Mouse (Mus musculus) megakaryocyte, embryonic 14.5 days (primary cell): Measurements from ENCODE around the gene Spry2. TPM values are rescaled to one million over a fixed set of nuclear protein-coding genes. Genes with fewer than 3 reads are reported as not detected.

Experiments used
- H3K27me3 ChIP-seq: replicated peaks from 2 replicates; pipeline ENCODE3; 2012; ENCODE audit warnings: inconsistent platforms
- H3K36me3 ChIP-seq: replicated peaks from 2 replicates; pipeline ENCODE3; 2012; ENCODE audit warnings: low read length, inconsistent platforms, mixed read lengths
- H3K4me1 ChIP-seq: 2 replicates; pipeline ENCODE4 v1.6.1; 2012; ENCODE audit warnings: inconsistent platforms
- H3K4me3 ChIP-seq: replicated peaks from 2 replicates; pipeline ENCODE3; 2012; ENCODE audit warnings: moderate library complexity, mild to moderate bottlenecking, inconsistent platforms
- H3K9me3 ChIP-seq: 2 replicates; pipeline ENCODE4 v1.6.1; 2012; ENCODE audit warnings: inconsistent platforms
- FLI1 ChIP-seq: IDR thresholded peaks from 2 replicates; pipeline ENCODE4 v1.6.1; 2012; ENCODE audit warnings: low read length, inconsistent platforms, mixed read lengths
- GATA1 ChIP-seq: IDR thresholded peaks from 3 replicates; pipeline ENCODE4 v1.6.1; 2012; ENCODE audit warnings: mixed read lengths, low read length, inconsistent platforms, borderline replicate concordance
- polyA plus RNA-seq: library from polyadenylated mRNA; stranded (reverse); fragments of >175 nt; gene quantifications from 2 replicates; pipeline ENCODE4 v1.2.3, GENCODE M21; 2012; ENCODE audit warnings: low replicate concordance; ENCODE audit not compliant: insufficient read depth

The Spry2 gene
- polyA plus RNA-seq, result 1.6 and 2.1 TPM in 2 replicates

DNA sequence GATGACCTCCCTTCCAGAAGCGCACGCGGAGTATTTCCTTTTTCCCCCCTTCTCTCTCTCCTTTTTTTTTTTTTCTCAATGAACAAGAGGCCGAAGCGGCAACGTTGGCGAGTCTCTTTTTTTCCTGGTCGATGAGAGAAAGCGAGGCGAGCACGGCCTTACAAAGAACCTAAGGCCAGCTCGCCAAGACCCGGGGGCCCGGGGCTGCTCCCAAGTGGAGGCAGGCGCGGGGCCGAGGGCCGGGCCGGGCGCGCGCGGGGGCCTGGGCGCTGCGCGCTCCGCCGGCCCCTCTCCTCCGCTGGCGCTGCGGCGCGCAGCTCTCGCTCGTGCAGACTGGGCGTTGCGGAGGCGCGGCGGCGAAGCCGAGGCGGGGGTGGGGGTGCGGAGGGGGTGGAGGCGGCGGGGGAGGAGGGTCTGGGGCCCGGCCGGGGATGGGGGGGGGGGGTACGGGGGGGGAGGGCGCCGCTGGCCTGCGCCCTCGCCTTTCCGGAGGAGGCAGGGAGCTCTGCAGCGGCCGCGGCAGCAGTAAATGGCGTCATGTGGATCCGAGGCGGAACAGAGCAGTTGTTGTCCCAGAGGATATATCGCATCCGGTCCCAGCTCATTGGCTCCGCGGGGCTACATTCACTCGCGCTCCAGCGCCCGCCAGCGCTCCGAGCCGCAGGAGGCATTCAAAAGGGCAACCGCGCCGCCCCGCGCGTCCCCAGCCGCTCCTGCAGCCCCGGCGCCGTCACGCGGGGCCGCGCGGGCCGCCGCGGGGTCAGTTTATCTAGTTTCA is at the start of gene Spry2:
Gene Spry2 (minus strand): TSS at position 29 of the 778 bp plus-strand sequence.
- Histone ChIP-seq H3K4me1 (peaks cover 34% of the 10 kb centered on the region), H3K36me3 (peaks cover 17% of the 10 kb centered on the region), H3K27me3 (peaks cover 3% of the 10 kb centered on the region), H3K4me3 (peak within 1 kb of the TSS; percentile 96), H3K9me3 (no peaks in the 10 kb centered on the region)
- TF ChIP-seq GATA1, result no peak
- TF ChIP-seq FLI1, result no peak

DNA sequence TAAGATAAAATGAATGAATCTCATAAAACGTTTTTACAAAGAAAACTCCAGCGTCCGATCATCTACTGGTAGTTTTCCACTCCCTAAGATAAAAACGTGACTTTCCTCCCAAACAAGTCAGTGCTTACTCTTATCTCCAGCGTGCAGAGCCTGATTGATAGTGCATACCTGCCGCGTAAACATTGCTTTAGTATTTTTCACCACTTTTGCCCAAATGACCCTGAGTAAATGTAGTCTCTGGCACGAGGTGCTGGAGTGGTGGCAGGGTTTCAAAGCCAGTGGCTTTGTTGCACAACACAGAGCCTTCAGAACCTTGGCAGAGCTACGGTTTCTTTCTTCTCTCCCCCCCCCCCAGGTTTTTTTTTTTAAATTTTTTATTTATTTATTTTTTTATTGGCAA is 44.7 kb upstream of the Spry2 start:
- H3K4me3 ChIP-seq, result no peak overlapping the region
- no peaks in the 10 kb centered on the region for H3K36me3 ChIP-seq
- TF ChIP-seq FLI1, result no peak
- TF ChIP-seq GATA1, result no peak
- H3K9me3 ChIP-seq, result peaks cover 7% of the 10 kb centered on the region
- no peaks in the 10 kb centered on the region for H3K27me3 ChIP-seq
- H3K4me1 ChIP-seq, result no peaks in the 10 kb centered on the region

DNA sequence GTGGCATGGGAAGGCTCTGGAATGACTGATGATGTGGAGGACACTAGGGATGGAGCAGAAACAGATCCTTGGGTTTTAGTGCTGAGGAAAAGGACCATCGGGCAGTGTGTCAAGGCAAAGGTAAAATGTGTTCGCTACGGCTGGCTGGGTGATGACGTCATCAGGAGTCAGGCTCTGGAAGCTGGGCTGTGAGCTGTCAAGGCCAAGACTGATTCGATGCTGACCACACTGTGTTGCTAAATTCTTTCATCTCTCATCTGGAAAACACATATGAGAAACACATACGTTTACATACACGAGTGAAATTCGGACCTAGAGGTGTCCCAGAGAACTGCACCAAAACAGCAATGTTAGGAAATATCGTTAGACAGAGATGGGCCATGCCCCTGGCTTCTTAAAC is 30.1 kb upstream of the Spry2 start:
- peaks cover 15% of the 10 kb centered on the region for H3K4me1 ChIP-seq
- H3K36me3 ChIP-seq, result no peaks in the 10 kb centered on the region
- TF ChIP-seq GATA1, result no peak
- no peak for TF ChIP-seq FLI1
- no peaks in the 10 kb centered on the region for H3K27me3 ChIP-seq
- H3K9me3 ChIP-seq, result no peaks in the 10 kb centered on the region
- no peak overlapping the region for H3K4me3 ChIP-seq

DNA sequence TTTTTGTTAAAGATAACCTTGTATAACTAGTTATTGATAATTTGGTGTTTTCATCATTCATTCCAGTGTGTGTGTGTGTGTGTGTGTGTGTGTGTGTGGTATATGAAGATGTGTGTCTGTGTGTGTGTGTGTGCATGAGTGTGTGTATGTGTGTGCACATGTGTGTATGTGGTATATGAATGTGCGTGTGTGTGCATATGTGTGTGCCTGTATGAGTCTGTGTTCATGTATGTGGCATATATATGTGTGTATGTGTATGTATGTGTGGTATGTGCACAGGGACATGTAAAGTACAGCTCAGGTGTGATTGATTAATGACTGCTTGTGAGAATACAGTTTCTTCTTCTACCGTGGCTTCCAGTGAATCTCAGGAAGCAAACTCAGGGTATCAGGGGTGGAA is 28.7 kb upstream of the Spry2 start:
- H3K4me1 ChIP-seq, result peaks cover 15% of the 10 kb centered on the region
- TF ChIP-seq FLI1 (no peak), GATA1 (no peak)
- H3K27me3 ChIP-seq, result no peaks in the 10 kb centered on the region
- H3K36me3 ChIP-seq, result no peaks in the 10 kb centered on the region
- no peak overlapping the region for H3K4me3 ChIP-seq
- no peaks in the 10 kb centered on the region for H3K9me3 ChIP-seq

DNA sequence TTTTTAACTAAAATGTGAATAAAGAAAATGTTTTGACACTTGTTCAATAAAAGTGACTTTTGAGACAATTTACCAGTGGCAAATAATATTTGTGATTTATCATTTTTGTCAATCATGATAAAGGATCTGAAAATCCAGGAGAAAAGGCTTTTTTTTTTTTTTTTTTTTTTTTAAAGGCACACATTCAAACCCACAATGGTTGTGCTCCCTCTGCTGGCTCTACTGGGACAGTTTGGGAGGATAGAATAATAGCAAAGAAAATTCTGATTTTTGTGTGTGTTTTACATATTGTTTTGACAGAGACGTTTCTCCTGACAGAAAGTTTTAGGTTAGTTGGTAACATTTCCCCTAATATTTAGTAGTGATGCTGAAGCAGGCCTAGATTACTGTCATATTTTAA is 28.1 kb upstream of the Spry2 start:
- no peaks in the 10 kb centered on the region for H3K27me3 ChIP-seq
- H3K36me3 ChIP-seq, result no peaks in the 10 kb centered on the region
- H3K9me3 ChIP-seq, result no peaks in the 10 kb centered on the region
- no peak for TF ChIP-seq GATA1
- TF ChIP-seq FLI1, result no peak
- H3K4me1 ChIP-seq, result peaks cover 15% of the 10 kb centered on the region
- H3K4me3 ChIP-seq, result no peak overlapping the region

DNA sequence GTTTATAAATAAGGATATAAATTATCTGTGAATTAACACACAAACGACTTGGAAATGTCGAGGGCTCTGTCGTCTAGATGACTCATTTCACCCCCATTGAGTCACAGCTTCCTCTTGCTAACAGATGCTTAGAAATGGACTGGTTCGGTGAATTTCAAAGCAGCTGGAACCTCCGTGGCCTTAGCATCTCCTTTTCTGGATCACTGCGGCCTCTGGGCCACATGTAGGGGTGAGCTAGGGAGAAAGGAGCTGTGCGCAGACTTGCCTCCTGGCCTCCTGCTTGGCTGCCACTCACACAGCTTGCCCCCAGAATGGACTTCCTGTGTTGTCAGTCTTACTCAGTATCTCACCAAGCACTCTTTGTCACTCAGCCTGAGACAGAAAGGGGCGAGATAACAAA is 26.3 kb upstream of the Spry2 start:
- no peaks in the 10 kb centered on the region for H3K27me3 ChIP-seq
- H3K4me3 ChIP-seq, result peak overlapping the region; percentile 79
- no peak for TF ChIP-seq FLI1
- no peak for TF ChIP-seq GATA1
- no peaks in the 10 kb centered on the region for H3K9me3 ChIP-seq
- H3K36me3 ChIP-seq, result no peaks in the 10 kb centered on the region
- H3K4me1 ChIP-seq, result peaks cover 15% of the 10 kb centered on the region

DNA sequence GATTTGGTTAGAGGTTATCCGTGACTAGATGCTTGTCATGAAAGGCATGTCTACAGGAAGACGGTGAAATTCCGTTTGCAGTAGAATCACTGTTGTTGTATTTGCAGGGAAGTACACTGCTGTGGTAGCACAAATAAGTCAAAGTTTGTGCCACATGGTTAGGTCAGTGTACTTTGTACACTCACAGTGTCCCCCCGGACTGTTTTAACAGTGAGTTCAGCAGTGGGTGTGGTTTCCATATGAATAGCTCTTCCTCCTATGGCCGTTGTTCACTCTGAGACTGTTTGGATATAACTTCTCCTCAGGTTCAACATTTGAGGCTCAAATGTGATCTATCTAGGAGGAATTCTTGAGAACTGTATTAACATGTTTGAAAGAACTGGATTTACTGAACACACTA is 25.8 kb upstream of the Spry2 start:
- no peaks in the 10 kb centered on the region for H3K27me3 ChIP-seq
- H3K4me1 ChIP-seq, result peaks cover 15% of the 10 kb centered on the region
- H3K9me3 ChIP-seq, result no peaks in the 10 kb centered on the region
- no peak overlapping the region for H3K4me3 ChIP-seq
- no peaks in the 10 kb centered on the region for H3K36me3 ChIP-seq
- TF ChIP-seq FLI1 (no peak), GATA1 (no peak)

DNA sequence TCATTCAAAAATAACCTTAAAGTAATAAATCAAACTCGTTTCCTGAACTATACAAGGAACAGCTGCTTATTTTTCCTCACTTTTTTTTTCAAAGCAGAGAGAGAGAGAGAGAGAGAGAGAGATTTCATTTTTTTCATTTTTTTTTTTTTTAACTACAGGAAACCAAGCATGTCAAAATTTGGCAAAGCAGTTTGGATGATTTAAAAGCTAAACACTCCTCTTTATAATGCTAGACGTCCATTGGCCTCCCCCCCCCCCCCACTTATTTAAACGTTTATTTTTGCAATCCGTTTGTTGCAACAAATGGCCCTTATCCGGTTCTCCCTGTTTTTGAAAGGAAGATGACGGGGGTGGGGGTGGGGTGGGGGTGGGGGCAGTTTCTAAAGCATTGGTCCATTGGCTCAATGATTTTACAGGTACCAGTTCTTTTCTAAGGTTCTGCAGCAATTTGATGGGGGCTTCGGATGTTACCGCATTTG is 24.6 kb upstream of the Spry2 start:
- Histone ChIP-seq H3K4me3 (no peak overlapping the region), H3K9me3 (no peaks in the 10 kb centered on the region), H3K4me1 (peaks cover 15% of the 10 kb centered on the region), H3K27me3 (no peaks in the 10 kb centered on the region), H3K36me3 (no peaks in the 10 kb centered on the region)
- TF ChIP-seq GATA1 (no peak), FLI1 (no peak)

DNA sequence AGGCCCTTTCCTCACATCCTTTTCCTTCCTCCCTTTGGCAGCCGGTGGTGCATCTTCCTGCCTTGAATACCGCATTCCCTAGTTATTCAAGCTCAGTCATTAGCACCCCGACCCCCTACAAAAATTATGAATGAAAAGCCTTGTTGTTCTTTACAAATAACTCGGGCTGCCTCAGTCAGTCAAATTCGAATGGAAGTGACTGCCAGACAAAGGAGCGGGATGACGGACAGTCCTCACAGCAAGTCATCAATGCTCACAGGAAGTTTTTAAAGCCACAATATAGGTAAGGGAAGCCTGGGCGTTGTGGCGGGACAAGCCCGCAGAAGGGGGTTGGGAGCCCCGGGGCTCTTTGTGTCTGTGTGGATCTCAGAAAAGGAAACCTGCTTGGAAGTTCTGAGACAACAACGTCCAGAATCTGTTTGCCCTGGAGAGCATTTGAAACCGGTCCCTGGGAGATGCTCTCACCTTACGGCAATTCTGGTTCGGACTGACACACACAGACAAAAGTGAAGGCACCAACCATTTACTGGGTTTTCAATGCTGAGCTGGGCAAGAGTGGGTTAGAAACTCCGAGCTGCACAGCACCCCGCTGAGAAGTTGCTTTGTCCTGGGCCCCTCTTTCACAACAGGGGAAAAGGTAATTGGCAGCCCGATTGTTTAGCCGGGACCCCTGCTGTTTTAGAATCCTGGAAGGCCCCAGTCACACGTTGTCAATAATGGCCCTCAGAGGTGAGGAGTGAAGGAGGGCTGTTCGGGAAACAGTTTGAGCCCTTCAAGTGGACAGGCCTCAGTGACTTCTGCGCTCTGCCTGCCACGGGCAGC is 24.0 kb upstream of the Spry2 start:
- Histone ChIP-seq H3K4me3 (no peak overlapping the region), H3K4me1 (peaks cover 15% of the 10 kb centered on the region), H3K9me3 (no peaks in the 10 kb centered on the region), H3K36me3 (no peaks in the 10 kb centered on the region), H3K27me3 (no peaks in the 10 kb centered on the region)
- TF ChIP-seq GATA1 (no peak), FLI1 (no peak)

DNA sequence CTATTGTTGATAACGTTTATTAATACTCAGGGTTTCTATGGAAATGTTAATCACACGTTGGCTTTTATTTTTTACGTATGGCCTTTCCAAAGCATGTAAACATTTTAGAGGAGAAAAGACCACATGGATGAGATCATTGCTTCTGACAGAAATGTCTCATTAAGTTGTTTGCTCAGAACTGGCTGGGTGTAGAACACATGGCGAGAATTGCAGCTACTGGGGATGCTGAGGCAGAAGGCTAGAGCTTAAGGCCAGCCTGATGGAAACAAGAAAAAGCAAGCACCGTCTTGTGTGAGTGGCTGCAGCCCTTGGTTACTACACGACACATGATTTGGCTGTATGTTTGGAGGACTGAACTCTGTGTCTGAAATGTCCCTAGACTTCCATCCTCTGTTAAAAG is 10.6 kb upstream of the Spry2 start:
- H3K4me1 ChIP-seq, result no peaks in the 10 kb centered on the region
- TF ChIP-seq FLI1, result no peak
- no peak for TF ChIP-seq GATA1
- no peaks in the 10 kb centered on the region for H3K27me3 ChIP-seq
- no peak overlapping the region for H3K4me3 ChIP-seq
- H3K36me3 ChIP-seq, result no peaks in the 10 kb centered on the region
- no peaks in the 10 kb centered on the region for H3K9me3 ChIP-seq
